Mouse (Mus musculus) midbrain, embryonic 11.5 days (tissue): ENCODE measurements around the gene Dcun1d5. TPM values are rescaled to one million over a fixed set of nuclear protein-coding genes. Genes with fewer than 3 reads are reported as not detected.
A peak's percentile ranks its signal among the peaks of the same experiment; 100 is the strongest.
"Not testable (repeated sequence)": the region's sequence is repeated elsewhere in the genome, so short reads cannot be mapped to it uniquely, and the experiment has no call there.

Experiments
- ATAC-seq: fragments of 200-750 bp; cut with Nextera tagmentation; 2 replicates; pipeline ENCODE4 v1.8.0; 2017; ENCODE audit warnings: moderate TSS enrichment, moderate library complexity; ENCODE audit not compliant: low FRiP score
- DNase-seq: peaks from one replicate; pipeline ENCODE4 v3.0.0; 2015; ENCODE audit warnings: low spot score; ENCODE audit errors: missing footprints
- H3K27ac ChIP-seq: fragments of 300-500 bp; sonication (generic); 2 replicates; pipeline ENCODE4 v1.5.1; 2014; ENCODE audit warnings: low read depth, low read length
- H3K27me3 ChIP-seq: fragments of 300-500 bp; sonication (generic); 2 replicates; pipeline ENCODE4 v1.6.1; 2014; ENCODE audit warnings: mild to moderate bottlenecking, low read length, moderate library complexity, mixed read lengths; ENCODE audit not compliant: control insufficient read depth, insufficient read depth
- H3K36me3 ChIP-seq: fragments of 300-500 bp; sonication (generic); 2 replicates; pipeline ENCODE4 v1.6.1; 2014; ENCODE audit warnings: mild to moderate bottlenecking, low read length, moderate library complexity, mixed read lengths; ENCODE audit not compliant: control insufficient read depth, insufficient read depth
- H3K4me1 ChIP-seq: fragments of 300-500 bp; sonication (generic); 2 replicates; pipeline ENCODE4 v1.6.1; 2014; ENCODE audit warnings: low read length; ENCODE audit not compliant: control insufficient read depth, insufficient read depth
- H3K4me2 ChIP-seq: fragments of 300-500 bp; sonication (generic); 2 replicates; pipeline ENCODE4 v1.6.1; 2014; ENCODE audit warnings: mild to moderate bottlenecking, moderate library complexity
- H3K4me3 ChIP-seq: fragments of 300-500 bp; sonication (generic); 2 replicates; pipeline ENCODE4 v1.5.1; 2014; ENCODE audit warnings: low read depth, low read length
- H3K9ac ChIP-seq: fragments of 300-500 bp; sonication (generic); 2 replicates; pipeline ENCODE4 v1.6.1; 2014; ENCODE audit warnings: low read length
- H3K9me3 ChIP-seq: fragments of 300-500 bp; sonication (generic); 2 replicates; pipeline ENCODE4 v1.6.1; 2016; ENCODE audit warnings: low read length; ENCODE audit not compliant: control insufficient read depth
- WGBS: fragments of 180-500 bp; shearing (Covaris S2); extraction: QIAGEN DNeasy Blood & Tissue Kit; methylation state at CpG from one replicate; pipeline ENCODE4 v1.1.7; 2014; 5-methylcytosine and 5-hydroxymethylcytosine counted together
- polyA plus RNA-seq: library from polyadenylated mRNA; unstranded; fragments of >200 nt; fragmentation: Nextera tagmentation; extraction: Ambion mirVana; gene quantifications from 2 replicates; pipeline ENCODE4 v1.2.1, GENCODE M21; 2014

The Dcun1d5 gene
- polyA plus RNA-seq, 1 experiment from 2014 or later = 149 TPM

DNA sequence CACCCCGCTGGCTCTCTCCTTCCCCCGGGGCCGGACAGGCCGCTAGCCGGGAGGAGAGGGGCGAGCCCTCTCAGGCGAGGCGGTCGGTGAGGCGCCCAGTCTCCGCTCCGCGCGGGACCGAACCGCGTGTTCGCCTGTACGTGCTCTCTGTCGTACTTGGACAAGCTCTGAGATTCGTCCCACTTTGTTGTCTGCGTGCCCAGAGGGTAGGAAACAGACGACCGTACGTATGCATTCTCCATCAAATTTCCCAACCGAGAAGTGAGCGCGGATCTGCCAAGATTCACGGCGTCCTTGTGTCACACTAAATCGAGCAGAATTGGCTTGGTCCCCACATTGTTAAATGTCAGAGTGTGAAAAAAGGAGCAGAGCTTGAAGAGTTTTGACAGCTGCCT is 574 bp downstream of the Dcun1d5 start:
- Histone ChIP-seq H3K27me3 (no peaks in the 10 kb centered on the region), H3K4me1 (peaks cover 10% of the 10 kb centered on the region), H3K36me3 (peaks cover 3% of the 10 kb centered on the region; the same call in 1 of the 2 replicates), H3K27ac (peak overlapping the region; percentile 86), H3K4me2 (peak overlapping the region; percentile 70), H3K4me3 (peak overlapping the region; percentile 93), H3K9ac (peak overlapping the region; percentile 86), H3K9me3 (no peaks in the 10 kb centered on the region)
- DNase-seq = peak; percentile 92
- peak; percentile 82 for ATAC-seq
- under 1% methylated on average over 25 of the region's 31 CpGs for WGBS

DNA sequence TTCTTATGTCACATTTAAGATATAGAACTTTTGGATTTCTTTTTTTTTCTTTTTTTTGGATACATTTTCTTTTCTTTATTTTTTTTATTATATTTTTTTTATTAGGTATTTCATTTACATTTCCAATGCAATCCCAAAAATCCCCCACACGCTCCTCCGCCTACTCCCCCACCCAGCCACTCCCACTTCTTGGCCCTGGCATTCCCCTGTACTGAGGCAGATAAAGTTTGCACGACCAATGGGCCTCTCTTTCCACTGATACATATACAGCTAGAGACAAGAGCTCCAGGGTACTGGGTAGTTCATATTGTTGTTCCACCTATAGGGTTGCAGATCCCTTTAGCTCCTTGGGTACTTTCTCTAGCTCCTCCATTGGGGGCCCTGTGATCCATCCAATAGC is 6.4 kb downstream of the Dcun1d5 start:
- not testable (repeated sequence) for H3K36me3 ChIP-seq, ATAC-seq, H3K4me3 ChIP-seq, H3K4me1 ChIP-seq, H3K27me3 ChIP-seq, H3K27ac ChIP-seq, H3K9me3 ChIP-seq, DNase-seq, H3K4me2 ChIP-seq, H3K9ac ChIP-seq
- 94% methylated on average over 3 of the region's 3 CpGs for WGBS

DNA sequence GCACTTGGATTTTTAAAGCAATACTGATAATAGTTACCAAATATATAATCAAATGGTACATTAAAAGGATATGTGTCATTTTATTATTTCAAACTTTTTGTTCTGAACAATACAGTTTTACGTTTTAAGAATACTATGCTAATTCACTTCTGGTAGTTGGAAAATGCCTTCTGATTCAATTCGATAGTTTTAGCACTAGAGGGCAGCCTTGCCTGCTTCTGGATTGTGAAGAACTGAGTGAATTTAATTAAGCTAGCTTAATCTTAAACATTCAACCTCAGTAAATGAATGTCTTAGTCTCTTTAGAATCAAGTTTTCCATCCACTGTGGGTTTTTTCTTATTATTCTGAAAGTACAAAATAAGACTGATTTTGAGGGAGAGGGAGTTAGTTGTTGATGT is 31.9 kb downstream of the Dcun1d5 start:
- Histone ChIP-seq H3K9me3 (no peaks in the 10 kb centered on the region), H3K4me1 (no peaks in the 10 kb centered on the region), H3K4me3 (no peak overlapping the region), H3K27me3 (no peaks in the 10 kb centered on the region), H3K27ac (no peak overlapping the region), H3K36me3 (no peaks in the 10 kb centered on the region), H3K9ac (no peak overlapping the region), H3K4me2 (no peak overlapping the region)
- WGBS = 53% methylated on average over 2 of the region's 2 CpGs
- DNase-seq (peak; percentile 84), ATAC-seq (peak; percentile 33; the same call in 1 of the 2 replicates)

DNA sequence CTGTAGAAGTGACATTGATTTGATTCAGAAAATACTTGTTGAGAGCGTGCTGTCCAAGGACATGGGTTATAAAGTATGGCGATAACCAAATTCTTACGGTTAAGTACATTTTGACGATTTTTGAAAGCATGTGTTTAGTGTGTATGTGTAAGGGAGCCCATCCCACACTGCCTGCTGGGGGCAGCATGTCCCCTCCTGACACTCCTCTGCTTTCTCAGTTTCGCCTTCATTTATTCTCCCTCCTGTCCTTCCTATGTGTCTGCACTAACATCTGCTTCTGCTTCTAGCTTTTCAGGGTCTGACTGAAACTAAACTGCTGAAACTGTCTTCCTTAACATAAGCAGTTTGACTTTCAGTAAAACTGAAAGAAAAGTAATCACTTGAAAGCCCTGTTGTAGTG is 36.7 kb downstream of the Dcun1d5 start:
- Histone ChIP-seq H3K27me3 (no peaks in the 10 kb centered on the region), H3K4me1 (no peaks in the 10 kb centered on the region), H3K9ac (no peak overlapping the region), H3K4me3 (no peak overlapping the region), H3K4me2 (no peak overlapping the region), H3K9me3 (no peaks in the 10 kb centered on the region), H3K36me3 (no peaks in the 10 kb centered on the region), H3K27ac (no peak overlapping the region)
- no peak for ATAC-seq
- peak; percentile 74 for DNase-seq
- 84% methylated on average over 5 of the region's 5 CpGs for WGBS

DNA sequence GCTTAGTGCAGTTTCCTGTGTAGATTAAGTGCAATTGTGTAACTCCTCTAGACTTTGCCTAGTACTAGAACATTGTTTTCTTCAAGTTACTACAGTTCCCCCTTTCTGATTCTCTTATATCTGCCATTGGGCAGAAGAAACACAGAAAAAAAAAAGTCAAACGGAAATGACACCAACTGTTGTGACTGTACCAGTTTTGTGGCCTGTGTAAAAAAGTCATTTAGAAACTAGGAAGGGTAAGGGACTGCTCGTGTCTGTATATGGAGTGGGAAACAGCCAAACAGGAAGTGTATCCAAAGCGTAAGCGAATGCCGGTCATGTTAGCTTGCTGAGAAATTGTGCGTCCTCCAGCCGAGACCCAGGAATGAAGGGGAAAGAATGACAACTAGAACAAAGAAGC is 37.1 kb downstream of the Dcun1d5 start:
- H3K36me3 ChIP-seq = no peaks in the 10 kb centered on the region
- H3K4me3 ChIP-seq = no peak overlapping the region
- no peaks in the 10 kb centered on the region for H3K27me3 ChIP-seq
- no peak overlapping the region for H3K4me2 ChIP-seq
- H3K27ac ChIP-seq = no peak overlapping the region
- H3K9ac ChIP-seq = no peak overlapping the region
- ATAC-seq = no peak
- DNase-seq = peak; percentile 35
- no peaks in the 10 kb centered on the region for H3K9me3 ChIP-seq
- no peaks in the 10 kb centered on the region for H3K4me1 ChIP-seq
- 89% methylated on average over 7 of the region's 7 CpGs for WGBS

DNA sequence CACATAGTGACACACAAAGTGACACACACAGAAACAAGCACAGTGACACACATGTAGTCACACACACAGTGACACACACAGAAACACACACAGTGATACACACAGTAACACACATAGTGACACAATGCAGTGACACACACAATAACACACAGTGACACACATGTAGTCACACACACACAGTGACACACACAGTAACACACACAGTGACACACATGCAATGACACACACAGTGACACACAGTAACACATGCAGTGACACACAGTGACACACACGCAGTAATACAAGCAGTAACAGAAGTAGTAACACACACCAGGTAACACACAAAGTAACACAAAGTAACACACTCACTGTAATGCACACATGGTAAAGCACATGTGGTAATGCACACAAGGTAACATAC is 54.3 kb downstream of the Dcun1d5 start:
- 96% methylated on average over 1 of the region's 1 CpGs for WGBS
- Histone ChIP-seq H3K4me2 (no peak overlapping the region), H3K27ac (no peak overlapping the region), H3K4me3 (no peak overlapping the region), H3K9me3 (no peaks in the 10 kb centered on the region), H3K27me3 (no peaks in the 10 kb centered on the region), H3K9ac (no peak overlapping the region), H3K36me3 (no peaks in the 10 kb centered on the region), H3K4me1 (no peaks in the 10 kb centered on the region)
- ATAC-seq (no peak), DNase-seq (no peak)

DNA sequence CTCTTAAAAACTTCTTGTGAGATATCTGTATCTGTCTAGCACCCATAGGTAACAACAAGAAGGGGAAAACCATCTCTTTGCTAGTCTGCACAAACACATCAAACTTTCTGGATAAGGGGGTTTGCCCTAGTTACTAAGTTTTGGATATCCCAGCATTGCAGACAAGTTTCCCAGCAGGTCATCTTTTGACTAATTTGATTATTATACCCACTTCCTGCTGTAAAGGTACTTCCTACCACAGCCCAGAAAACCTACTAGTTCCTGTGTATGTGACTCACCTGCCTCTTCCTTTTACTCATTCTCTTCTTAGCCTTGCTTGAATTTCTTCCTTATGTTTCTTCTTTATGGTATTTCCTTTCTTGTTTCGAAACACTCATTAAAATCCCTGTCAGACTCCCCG is 55.6 kb downstream of the Dcun1d5 start:
- Histone ChIP-seq H3K4me2 (no peak overlapping the region), H3K4me3 (no peak overlapping the region), H3K4me1 (no peaks in the 10 kb centered on the region), H3K27ac (no peak overlapping the region), H3K36me3 (no peaks in the 10 kb centered on the region), H3K27me3 (no peaks in the 10 kb centered on the region), H3K9me3 (no peaks in the 10 kb centered on the region), H3K9ac (no peak overlapping the region)
- DNase-seq = no peak
- no peak for ATAC-seq
- WGBS = 93% methylated on average over 2 of the region's 2 CpGs

DNA sequence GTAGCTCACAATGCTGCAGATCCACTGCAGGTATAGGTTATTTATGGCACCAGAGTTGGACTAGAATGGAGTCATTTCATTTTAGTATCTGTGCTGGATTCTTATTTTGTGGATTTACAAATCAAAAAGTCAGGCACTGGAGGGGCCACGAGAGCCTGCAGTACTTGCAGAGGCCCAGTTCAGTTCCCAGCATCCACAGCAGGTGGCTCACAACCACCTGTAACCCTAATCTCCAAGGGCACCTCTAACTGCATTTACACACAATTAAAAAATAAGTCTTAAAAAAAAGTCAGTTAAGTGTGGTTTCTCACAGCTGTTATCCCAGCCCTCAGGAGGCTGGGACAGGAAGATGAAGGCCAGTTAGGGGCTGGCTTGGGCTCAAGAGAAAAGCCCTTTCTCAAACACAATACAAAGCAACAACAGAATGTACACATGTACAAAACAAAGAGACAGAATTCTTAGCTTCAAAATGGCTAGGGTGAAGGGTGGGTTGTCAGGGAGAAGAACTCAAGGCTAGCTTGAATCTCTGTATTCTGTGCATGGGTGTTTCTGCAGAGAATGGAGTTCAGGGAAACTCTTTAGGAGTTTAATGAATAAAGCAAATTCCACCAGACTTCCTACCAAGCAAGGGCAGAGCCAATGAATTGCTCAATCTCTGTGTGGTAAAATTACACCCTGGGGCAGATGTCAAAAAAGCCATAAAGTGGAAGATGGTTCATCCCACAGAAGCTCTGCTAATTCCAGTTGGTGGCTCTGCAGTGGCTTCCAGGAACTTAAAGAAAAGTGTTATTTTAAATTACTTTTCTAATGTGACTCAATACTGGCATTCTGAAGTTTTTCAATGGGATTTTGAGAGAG is 68.7 kb downstream of the Dcun1d5 start:
- Histone ChIP-seq H3K36me3 (no peaks in the 10 kb centered on the region), H3K27me3 (no peaks in the 10 kb centered on the region), H3K4me1 (no peaks in the 10 kb centered on the region), H3K9ac (no peak overlapping the region), H3K4me2 (no peak overlapping the region), H3K9me3 (no peaks in the 10 kb centered on the region), H3K4me3 (no peak overlapping the region), H3K27ac (no peak overlapping the region)
- DNase-seq (no peak), ATAC-seq (peak; percentile 57; the same call in 1 of the 2 replicates)
- 78% methylated on average over 1 of the region's 1 CpGs for WGBS
